Mouse (Mus musculus): ENCODE results near the gene Slc25a43.

Slc25a43 gene

DNA sequence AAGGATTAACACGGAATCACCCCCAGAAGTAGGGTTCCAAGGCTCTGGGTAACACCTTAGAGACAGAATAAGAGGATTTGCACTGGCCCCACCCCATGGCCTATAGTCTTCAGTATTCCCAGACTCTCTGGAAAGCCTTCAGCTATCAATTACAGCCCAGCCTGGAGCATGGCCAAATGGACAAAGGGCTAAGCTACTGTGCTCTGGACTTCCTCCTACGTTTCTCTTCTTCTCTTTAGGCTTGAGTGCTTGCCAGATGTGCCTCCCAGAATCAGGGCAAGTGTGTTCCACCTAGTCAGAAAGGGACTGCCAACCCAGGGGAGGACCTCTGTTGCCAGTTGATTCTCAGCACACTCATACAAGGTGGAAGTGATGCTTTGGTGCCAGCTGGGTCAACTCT, 81.6 kb downstream of the Slc25a43 start:
- DNase-seq (ENCODE audit: low spot score), result no peak
